Mouse (Mus musculus) neural tube, embryonic 15.5 days (tissue): ENCODE results near the gene St8sia4. TPM values are rescaled to one million over a fixed set of nuclear protein-coding genes. Genes with fewer than 3 reads are reported as not detected.
"Not testable (repeated sequence)": the region's sequence is repeated elsewhere in the genome, so short reads cannot be mapped to it uniquely, and the experiment has no call there.

ENCODE experiments used
- ATAC-seq: fragments of 200-750 bp; cut with Nextera tagmentation; 2 replicates; pipeline ENCODE4 v1.8.0; 2017; ENCODE audit warnings: mild to moderate bottlenecking, moderate TSS enrichment, moderate library complexity; ENCODE audit not compliant: low FRiP score
- H3K27ac ChIP-seq: fragments of 300-500 bp; sonication (generic); replicated peaks from 2 replicates; pipeline ENCODE4 v1.5.1; 2015; ENCODE audit warnings: mild to moderate bottlenecking, inconsistent platforms
- H3K27me3 ChIP-seq: fragments of 300-500 bp; sonication (generic); replicated peaks from 2 replicates; pipeline ENCODE4 v1.6.1; 2015; ENCODE audit warnings: inconsistent platforms
- H3K36me3 ChIP-seq: fragments of 300-500 bp; sonication (generic); 2 replicates; pipeline ENCODE4 v1.6.1; 2015; ENCODE audit warnings: inconsistent platforms
- H3K4me1 ChIP-seq: fragments of 300-500 bp; sonication (generic); 2 replicates; pipeline ENCODE4 v1.6.1; 2015; ENCODE audit warnings: inconsistent platforms
- H3K4me2 ChIP-seq: fragments of 300-500 bp; sonication (generic); 2 replicates; pipeline ENCODE4 v1.6.1; 2015; ENCODE audit warnings: inconsistent platforms, mild to moderate bottlenecking, moderate library complexity
- H3K4me3 ChIP-seq: fragments of 300-500 bp; sonication (generic); replicated peaks from 2 replicates; pipeline ENCODE4 v1.5.1; 2015; ENCODE audit warnings: mild to moderate bottlenecking, inconsistent platforms
- H3K9ac ChIP-seq: fragments of 300-500 bp; sonication (generic); replicated peaks from 2 replicates; pipeline ENCODE4 v1.6.1; 2015; ENCODE audit warnings: mild to moderate bottlenecking, inconsistent platforms
- H3K9me3 ChIP-seq: fragments of 300-500 bp; sonication (generic); replicated peaks from 2 replicates; pipeline ENCODE4 v1.6.1; 2016; ENCODE audit warnings: inconsistent platforms
- WGBS: fragments of 180-500 bp; shearing (Covaris S2); methylation state at CpG from one replicate; pipeline ENCODE4 v1.1.7; 2015; ENCODE audit warnings: mixed read lengths; 5-methylcytosine and 5-hydroxymethylcytosine counted together
- polyA plus RNA-seq: library from polyadenylated mRNA; unstranded; fragments of >200 nt; fragmentation: Nextera tagmentation; extraction: Ambion mirVana; gene quantifications from 2 replicates; pipeline ENCODE4 v1.2.1, GENCODE M21; 2015

The St8sia4 gene
- polyA plus RNA-seq, 1 experiment from 2014 or later, result 27.9 TPM

GRCm38 (mm10) chr1:95590108-95590507, 77.3 kb downstream of the St8sia4 start:
- Histone ChIP-seq H3K27ac (no peak overlapping the region), H3K4me1 (no peaks in the 10 kb centered on the region), H3K36me3 (0 out of 2 replicates have a peak, but pooled peaks cover 3% of the 10 kb centered on the region), H3K27me3 (no peaks in the 10 kb centered on the region), H3K9me3 (no peaks in the 10 kb centered on the region), H3K4me2 (no peak overlapping the region), H3K9ac (no peak overlapping the region), H3K4me3 (no peak overlapping the region)
- 79% methylated on average over 2 of the region's 2 CpGs for WGBS
- no peak for ATAC-seq

GRCm38 (mm10) chr1:95589471-95589870, 77.9 kb downstream of the St8sia4 start:
- Histone ChIP-seq H3K4me1 (no peaks in the 10 kb centered on the region), H3K9ac (no peak overlapping the region)

GRCm38 (mm10) chr1:95583310-95583709, 84.1 kb downstream of the St8sia4 start:
- no peak overlapping the region for H3K4me3 ChIP-seq
- 80% methylated on average over 1 of the region's 1 CpGs for WGBS
- H3K9me3 ChIP-seq, result no peaks in the 10 kb centered on the region
- no peaks in the 10 kb centered on the region for H3K27me3 ChIP-seq
- no peak overlapping the region for H3K27ac ChIP-seq
- H3K9ac ChIP-seq, result no peak overlapping the region
- H3K4me1 ChIP-seq, result no peaks in the 10 kb centered on the region
- H3K4me2 ChIP-seq, result no peak overlapping the region
- H3K36me3 ChIP-seq, result no peaks in the 10 kb centered on the region
- no peak for ATAC-seq

More at GRCm38 (mm10) chr1:95589471-95589870, 77.9 kb downstream of the St8sia4 start:
- no peak for ATAC-seq
- Histone ChIP-seq H3K4me3 (no peak overlapping the region), H3K36me3 (0 out of 2 replicates have a peak, but pooled peaks cover 3% of the 10 kb centered on the region), H3K27ac (no peak overlapping the region), H3K9me3 (no peaks in the 10 kb centered on the region), H3K27me3 (no peaks in the 10 kb centered on the region), H3K4me2 (no peak overlapping the region)

- WGBS, result 43% methylated on average over 1 of the region's 1 CpGs
- no peaks in the 10 kb centered on the region for H3K4me1 ChIP-seq
- H3K9me3 ChIP-seq, result no peaks in the 10 kb centered on the region
- H3K27me3 ChIP-seq, result no peaks in the 10 kb centered on the region
- no peaks in the 10 kb centered on the region for H3K36me3 ChIP-seq
- H3K4me3 ChIP-seq, result no peak overlapping the region
- H3K9ac ChIP-seq, result no peak overlapping the region
- ATAC-seq, result no peak; the same call in 1 of the 2 replicates
- H3K27ac ChIP-seq, result no peak overlapping the region
- no peak overlapping the region for H3K4me2 ChIP-seq
Measured at GRCm38 (mm10) chr1:95582264-95582663, 85.1 kb downstream of the St8sia4 start.

- H3K4me3 ChIP-seq, result no peak overlapping the region
- no peak overlapping the region for H3K9ac ChIP-seq
- H3K4me2 ChIP-seq, result no peak overlapping the region
- no peaks in the 10 kb centered on the region for H3K9me3 ChIP-seq
- H3K27ac ChIP-seq, result no peak overlapping the region
- no peak for ATAC-seq
- no peaks in the 10 kb centered on the region for H3K27me3 ChIP-seq
- no peaks in the 10 kb centered on the region for H3K4me1 ChIP-seq
- 91% methylated on average over 9 of the region's 9 CpGs for WGBS
- H3K36me3 ChIP-seq, result no peaks in the 10 kb centered on the region
Measured at GRCm38 (mm10) chr1:95572619-95573540, 94.5 kb downstream of the St8sia4 start.

GRCm38 (mm10) chr1:95571106-95571505, 96.3 kb downstream of the St8sia4 start:
- WGBS, result 80% methylated on average over 1 of the region's 1 CpGs
- Histone ChIP-seq H3K27me3 (no peaks in the 10 kb centered on the region), H3K27ac (no peak overlapping the region), H3K9ac (no peak overlapping the region), H3K4me3 (no peak overlapping the region), H3K36me3 (no peaks in the 10 kb centered on the region), H3K4me2 (no peak overlapping the region), H3K4me1 (no peaks in the 10 kb centered on the region), H3K9me3 (no peaks in the 10 kb centered on the region)
- no peak for ATAC-seq

GRCm38 (mm10) chr1:95554556-95554955, 112.8 kb downstream of the St8sia4 start:
- H3K9ac ChIP-seq, H3K4me2 ChIP-seq, H3K36me3 ChIP-seq, H3K9me3 ChIP-seq, H3K4me3 ChIP-seq, H3K4me1 ChIP-seq, ATAC-seq, H3K27ac ChIP-seq, H3K27me3 ChIP-seq: not testable (repeated sequence)

GRCm38 (mm10) chr1:95541460-95541859, 125.9 kb downstream of the St8sia4 start:
- no peaks in the 10 kb centered on the region for H3K9me3 ChIP-seq
- no peaks in the 10 kb centered on the region for H3K36me3 ChIP-seq
- WGBS, result 73% methylated on average over 3 of the region's 3 CpGs
- no peak overlapping the region for H3K27ac ChIP-seq
- H3K9ac ChIP-seq, result no peak overlapping the region
- no peaks in the 10 kb centered on the region for H3K4me1 ChIP-seq
- no peaks in the 10 kb centered on the region for H3K27me3 ChIP-seq
- H3K4me2 ChIP-seq, result no peak overlapping the region
- H3K4me3 ChIP-seq, result no peak overlapping the region
- no peak for ATAC-seq
